Mouse (Mus musculus): ENCODE measurements at regions not wholly inside any gene's neighbourhood (a gene's known extent, or its start where the extent isn't known, plus 50 kb on each side); places are given as distances from the start of the nearest gene placed in this dataset.

- no peak for DNase-seq (ENCODE audit: low read depth, low spot score)
These were observed 336.5 kb downstream of the Pdha2 start for GRCm38 (mm10) chr3:140875500-140876200.

- DNase-seq (ENCODE audit: low read depth, low spot score) = no peak
These were observed 337.9 kb downstream of the Pdha2 start for GRCm38 (mm10) chr3:140874070-140874895.

DNA sequence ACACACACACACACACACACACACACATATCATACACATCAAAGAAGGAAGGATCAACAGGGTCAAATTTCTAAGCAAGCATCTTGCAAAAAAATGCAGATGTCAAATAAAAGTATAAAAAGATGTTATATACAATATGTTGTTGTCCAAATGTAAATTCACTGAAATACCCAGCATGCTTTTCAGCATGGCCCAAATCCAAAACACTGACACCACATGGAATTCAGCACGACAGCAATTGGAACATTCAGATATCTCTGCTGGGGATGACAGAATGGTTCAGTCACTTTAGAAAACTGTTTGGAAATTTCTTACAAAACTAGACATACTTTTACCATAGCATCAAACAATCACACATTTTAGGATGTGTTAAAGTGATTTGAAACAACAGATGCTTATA lies 339.6 kb downstream of the Pdha2 start:
- DNase-seq (ENCODE audit: low read depth, low spot score) = no peak

GRCm38 (mm10) chr3:140871261-140871660 lies 340.9 kb downstream of the Pdha2 start:
- DNase-seq (ENCODE audit: low read depth, low spot score) = no peak

- DNase-seq (ENCODE audit: low read depth, low spot score) = no peak
These were observed 372.0 kb downstream of the Pdha2 start for GRCm38 (mm10) chr3:140840197-140840596.

GRCm38 (mm10) chr3:140837976-140838581 lies 374.1 kb downstream of the Pdha2 start:
- DNase-seq (ENCODE audit: low read depth, low spot score) = peak; percentile 75

DNA sequence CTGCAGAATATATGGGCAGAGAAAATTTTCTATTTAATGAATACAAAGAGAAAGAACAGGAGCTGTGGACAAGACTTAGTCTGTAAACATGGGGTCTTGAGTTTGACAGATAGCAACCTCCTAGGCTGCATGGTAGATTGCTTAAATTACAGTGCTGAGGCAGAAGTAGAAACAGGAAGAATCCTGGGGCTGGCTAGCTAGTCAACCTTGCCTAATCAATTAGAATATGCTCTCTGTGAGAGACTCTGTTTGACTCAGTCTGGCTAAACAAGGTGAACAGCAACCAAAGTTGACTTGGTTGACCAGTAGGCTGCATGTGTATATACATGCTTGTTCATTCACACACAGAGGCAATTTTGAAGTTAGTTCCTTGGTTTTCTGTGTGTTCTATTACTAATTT lies 390.9 kb downstream of the Pdha2 start:
- peak; percentile 73 for DNase-seq (ENCODE audit: low read depth, low spot score)

- no peak for DNase-seq (ENCODE audit: low read depth, low spot score)
These were observed 406.6 kb downstream of the Pdha2 start for GRCm38 (mm10) chr3:140805586-140805985.

- DNase-seq (ENCODE audit: low read depth, low spot score) = no peak
These were observed 419.2 kb downstream of the Pdha2 start for GRCm38 (mm10) chr3:140792943-140793342.

DNA sequence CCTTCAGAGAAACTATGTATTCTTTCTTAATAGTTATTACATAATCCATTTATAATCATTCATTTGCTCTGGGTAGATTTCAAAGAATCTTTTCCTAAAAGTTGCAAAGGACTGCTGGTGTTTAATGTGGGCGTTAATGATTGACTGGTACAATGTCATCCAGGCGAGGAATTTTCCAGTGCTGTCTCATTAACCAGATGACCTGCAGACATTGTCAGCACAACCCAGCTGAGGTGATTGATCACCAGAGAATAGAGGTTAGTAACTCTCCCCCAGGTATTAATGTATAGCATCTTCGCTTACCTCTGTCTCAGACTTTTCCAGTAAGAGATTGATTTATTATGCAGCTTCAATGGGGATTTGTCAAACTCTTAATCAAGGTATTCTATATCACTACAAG lies 426.5 kb downstream of the Pdha2 start:
- DNase-seq (ENCODE audit: low read depth, low spot score) = no peak

GRCm38 (mm10) chr3:140760051-140760450 lies 452.1 kb downstream of the Pdha2 start:
- no peak for DNase-seq (ENCODE audit: low read depth, low spot score)

- no peak for DNase-seq (ENCODE audit: low read depth, low spot score)
These were observed 467.7 kb downstream of the Pdha2 start for GRCm38 (mm10) chr3:140744501-140744900.

DNA sequence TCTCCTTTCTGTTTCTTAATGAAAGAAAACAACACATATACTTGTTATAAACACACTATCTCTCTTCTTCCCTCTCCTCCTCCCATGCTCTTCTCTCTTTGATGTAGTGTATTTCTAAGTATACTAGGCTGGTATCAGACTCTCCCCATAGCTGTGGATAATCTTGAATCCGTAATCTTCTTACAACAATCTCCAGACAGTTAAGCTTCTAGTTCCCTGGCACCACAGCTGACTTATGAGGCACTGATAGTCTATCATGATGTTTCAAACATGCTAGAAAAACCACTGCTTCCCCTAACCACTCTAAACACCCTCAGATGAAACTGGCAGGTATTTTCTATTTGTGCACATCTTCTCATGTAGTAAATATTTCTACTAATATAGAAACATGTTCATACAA lies 471.7 kb downstream of the Pdha2 start:
- DNase-seq (ENCODE audit: low read depth, low spot score) = no peak

DNA sequence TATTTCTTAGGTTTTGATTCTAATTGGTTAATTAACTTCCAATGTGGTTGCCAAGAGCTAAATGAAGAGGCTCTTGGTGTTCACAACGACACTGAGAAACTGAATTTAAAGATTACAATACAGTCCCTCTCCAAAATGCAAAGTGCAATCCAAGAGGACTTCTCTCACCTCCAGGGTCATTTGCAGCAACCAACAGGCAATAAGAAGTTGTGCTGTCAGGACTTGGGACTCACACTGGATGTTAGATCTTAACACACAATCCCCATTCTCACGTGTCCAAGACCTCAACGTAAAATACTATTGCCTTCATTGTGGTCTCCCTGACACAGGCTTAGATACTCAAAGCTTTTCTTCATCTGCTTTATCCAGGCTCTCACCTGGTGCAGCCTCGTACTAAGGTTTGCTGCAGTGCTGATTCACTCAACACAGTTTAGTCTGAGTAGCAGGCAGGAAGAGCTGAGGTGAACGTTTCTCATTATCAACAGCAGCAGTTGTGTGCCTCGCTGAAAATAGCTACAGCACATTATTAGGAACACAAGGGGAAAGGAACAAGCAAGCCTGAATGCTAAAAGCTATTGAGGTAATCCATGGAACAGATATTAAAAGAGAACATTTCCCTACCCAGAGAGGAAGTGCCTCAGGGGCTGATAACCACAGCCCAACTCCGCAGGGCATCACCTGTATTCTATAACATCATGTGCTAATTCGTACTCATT lies 473.3 kb downstream of the Pdha2 start:
- no peak for DNase-seq (ENCODE audit: low read depth, low spot score)

DNA sequence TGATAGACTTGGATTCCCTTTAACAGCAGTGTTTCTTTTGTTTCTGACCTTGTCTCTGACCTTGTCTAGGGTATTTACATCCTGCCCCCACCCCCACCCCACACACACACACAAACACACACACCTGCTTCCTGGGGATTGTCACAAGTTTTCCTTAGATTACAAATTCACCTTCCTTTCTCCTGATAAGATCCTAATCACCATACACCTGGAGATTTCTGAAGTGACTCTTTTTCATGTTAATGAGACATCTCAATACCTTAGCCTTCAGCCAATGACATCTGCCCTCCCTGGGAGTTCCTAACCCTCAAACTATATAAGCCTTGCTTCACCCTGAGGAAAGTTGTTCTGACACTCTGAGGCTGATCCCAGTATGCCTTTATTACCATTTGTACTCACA lies 495.3 kb downstream of the Pdha2 start:
- DNase-seq (ENCODE audit: low read depth, low spot score) = no peak

DNA sequence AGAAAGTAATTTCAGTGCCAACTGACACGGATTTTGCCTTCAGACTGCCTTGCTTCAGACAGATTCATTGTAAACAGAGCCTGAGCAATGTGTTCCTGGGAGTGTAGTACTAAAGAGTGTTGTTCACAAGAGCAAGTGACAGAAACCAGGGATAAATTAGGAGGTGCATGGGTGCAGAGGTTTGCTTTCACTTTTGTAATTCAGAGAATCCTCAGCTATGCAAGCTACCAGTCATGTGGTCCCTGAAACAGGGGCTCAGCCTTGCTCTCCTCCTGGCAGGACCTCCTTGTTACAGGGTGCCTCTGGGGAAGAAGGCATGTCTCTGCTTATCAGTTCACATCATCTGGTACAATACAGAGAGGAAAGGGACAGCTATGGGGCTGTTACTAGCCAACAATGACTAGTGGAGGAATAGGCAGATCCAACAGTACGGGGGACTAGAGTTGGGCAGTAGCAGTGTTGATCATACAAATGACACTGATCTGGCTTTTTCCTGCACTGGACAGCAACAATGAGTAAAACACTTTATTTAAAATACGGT lies 504.5 kb downstream of the Pdha2 start:
- DNase-seq (ENCODE audit: low read depth, low spot score) = no peak

GRCm38 (mm10) chr3:140706725-140707124 lies 505.4 kb downstream of the Pdha2 start:
- no peak for DNase-seq (ENCODE audit: low read depth, low spot score)

DNA sequence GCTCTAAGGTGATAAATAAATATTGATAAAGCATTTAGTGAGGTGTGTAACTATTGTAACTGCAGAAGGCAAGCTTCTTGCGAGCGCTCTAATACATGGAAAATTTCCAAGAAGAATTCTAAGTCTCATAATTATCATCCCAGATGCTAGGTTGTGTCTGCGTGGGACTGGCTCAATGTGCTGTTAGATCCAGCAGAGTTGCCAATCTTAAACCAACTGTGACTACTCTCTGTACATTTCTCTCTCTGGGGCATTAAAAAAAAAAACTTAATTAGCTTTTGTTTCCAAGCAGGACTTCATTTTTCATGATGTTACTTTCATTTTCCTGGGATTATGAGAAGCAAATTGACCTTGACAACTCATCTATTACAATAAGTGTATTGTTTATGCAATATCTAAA lies 506.6 kb downstream of the Pdha2 start:
- no peak for DNase-seq (ENCODE audit: low read depth, low spot score)

GRCm38 (mm10) chr3:140702929-140703328 lies 509.2 kb downstream of the Pdha2 start:
- DNase-seq (ENCODE audit: low read depth, low spot score) = no peak

- DNase-seq (ENCODE audit: low read depth, low spot score) = no peak
These were observed 509.9 kb downstream of the Pdha2 start for GRCm38 (mm10) chr3:140702271-140702681.

- no peak for DNase-seq (ENCODE audit: low read depth, low spot score)
These were observed 514.9 kb downstream of the Pdha2 start for GRCm38 (mm10) chr3:140697295-140697694.

- peak; percentile 15 for DNase-seq (ENCODE audit: low read depth, low spot score)
These were observed 529.4 kb downstream of the Pdha2 start for GRCm38 (mm10) chr3:140682794-140683193.

Measured in A20 (cell line).